Mouse (Mus musculus) telencephalon, adult 2 months (tissue): ENCODE data around the gene Pate2.
"Not testable (repeated sequence)": the region's sequence is repeated elsewhere in the genome, so short reads cannot be mapped to it uniquely, and the experiment has no call there.

Experiments
- DNase-seq: peaks from one replicate; pipeline ENCODE4 v3.0.0-alpha.2; 2011; ENCODE audit warnings: low read depth, low spot score

Gene Pate2

GRCm38 (mm10) chr9:35556494-35557102, 13.5 kb upstream of the Pate2 start:
- no peak for DNase-seq

DNA sequence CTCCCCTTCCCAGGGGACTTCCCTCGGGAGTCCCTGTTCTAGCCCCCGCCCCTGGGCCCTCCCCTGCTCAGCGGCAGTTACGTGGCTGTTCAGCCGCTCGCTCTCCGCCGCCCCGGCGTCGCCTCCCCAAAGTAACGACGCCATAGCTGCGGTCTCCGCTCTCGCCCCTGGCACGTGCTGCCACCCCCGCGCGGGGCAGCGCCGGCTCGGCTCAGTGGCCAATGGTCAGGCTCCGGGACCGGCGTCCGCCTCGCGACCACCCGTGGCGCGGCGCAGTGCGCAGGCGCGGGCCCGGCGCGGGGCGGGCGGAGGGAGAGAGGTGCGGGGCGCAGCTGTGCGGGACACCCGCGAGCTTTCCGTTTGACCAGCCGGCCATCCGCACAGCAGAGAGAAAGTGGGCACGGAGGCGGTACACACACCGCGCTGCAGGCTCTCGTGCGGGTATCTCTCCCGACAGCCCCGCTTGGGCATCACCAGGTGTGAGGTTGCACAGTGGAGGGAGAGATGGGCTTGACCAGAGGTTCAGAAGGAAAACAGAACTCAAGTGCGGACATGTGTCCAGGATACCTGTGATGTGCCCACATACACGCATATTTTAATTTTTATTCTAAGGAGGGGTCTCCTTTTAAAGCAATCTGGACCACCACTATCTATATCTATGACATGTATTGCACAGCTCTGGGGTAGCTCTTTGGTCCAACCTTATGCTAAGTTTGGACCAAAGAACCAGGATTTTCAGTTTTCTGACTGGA, 11.7 kb upstream of the Pate2 start, which contains the start of the genes Ddx25 and Pus3:
Gene Ddx25, minus strand, starts transcription at position 272 of the 752 bp plus-strand sequence.
Gene Pus3, plus strand, starts transcription at position 339 of the 752 bp plus-strand sequence.
- DNase-seq, result no peak

DNA sequence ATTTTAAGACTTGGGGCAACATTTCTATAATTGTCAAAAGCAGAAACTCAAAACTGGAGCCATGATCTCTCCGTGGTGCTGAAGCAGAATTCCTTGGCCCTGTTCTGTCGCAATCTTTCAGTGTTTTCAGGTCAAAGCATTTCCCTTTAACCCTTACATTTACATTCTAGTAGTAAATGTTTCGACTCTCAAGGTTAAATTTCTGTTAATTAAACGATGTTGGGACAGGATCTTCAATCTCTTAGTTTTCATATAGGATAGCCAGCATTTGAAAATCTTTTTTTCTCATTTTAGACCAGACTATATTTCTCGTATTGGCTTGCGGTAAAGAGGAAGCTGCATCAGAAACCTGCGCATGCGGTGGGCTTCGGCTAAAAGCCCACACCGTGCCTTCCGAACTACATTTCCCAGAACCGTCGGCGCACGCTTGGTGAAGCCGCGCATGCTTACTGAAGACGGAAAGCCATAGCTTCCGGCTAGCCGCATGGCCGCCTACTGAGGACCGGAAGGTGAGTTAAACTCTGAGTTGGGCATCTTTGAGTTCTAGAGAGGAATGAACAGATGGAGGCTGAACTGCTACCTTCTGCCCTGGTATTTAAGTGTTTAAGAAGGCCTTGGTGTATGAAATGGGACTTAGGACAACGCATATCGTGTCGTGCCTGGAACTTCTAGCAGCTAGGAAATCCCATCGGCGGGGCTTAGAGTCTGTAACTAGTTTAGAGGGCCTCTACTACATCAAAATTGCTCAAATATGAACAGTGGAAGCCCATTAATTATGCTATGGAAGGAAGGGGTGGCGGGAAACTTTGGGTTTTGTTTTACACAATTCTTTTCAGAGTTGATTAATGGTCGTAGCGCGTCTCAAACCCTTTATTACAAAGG, 10.8 kb upstream of the Pate2 start:
- peak; percentile 83 for DNase-seq

GRCm38 (mm10) chr9:35561076-35561475, 9.0 kb upstream of the Pate2 start:
- no peak for DNase-seq

- DNase-seq, result no peak
Measured at GRCm38 (mm10) chr9:35561583-35561982, 8.5 kb upstream of the Pate2 start.

DNA sequence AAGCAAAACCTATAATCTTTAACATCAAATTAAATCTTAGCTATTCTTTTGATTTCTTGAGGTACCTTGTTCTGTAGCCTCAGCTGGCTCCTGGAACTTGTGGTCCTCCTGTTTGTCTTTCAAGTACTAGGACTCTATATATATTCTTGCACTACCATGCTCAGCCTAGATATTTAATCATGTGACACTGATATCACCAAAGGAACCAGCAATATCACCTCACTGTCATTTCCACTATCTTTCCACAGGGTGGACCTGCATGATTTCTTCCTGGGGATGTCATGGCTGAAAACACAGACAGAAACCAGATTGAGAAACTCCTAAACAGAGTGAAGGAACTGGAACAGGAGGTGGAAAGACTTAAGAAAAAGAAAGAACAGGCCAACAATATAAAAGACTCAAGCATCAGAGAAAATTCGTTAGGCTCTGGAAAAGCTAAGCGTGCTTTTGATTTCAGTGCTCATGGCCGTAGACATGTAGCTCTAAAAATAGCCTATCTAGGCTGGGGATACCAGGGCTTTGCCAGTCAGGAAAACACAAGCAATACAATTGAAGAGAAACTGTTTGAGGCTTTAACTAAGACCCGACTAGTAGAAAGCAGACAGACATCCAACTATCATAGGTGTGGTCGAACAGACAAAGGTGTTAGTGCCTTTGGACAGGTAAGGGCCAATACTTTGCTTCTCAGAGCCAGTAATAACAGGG, 5.4 kb upstream of the Pate2 start:
- no peak for DNase-seq

DNA sequence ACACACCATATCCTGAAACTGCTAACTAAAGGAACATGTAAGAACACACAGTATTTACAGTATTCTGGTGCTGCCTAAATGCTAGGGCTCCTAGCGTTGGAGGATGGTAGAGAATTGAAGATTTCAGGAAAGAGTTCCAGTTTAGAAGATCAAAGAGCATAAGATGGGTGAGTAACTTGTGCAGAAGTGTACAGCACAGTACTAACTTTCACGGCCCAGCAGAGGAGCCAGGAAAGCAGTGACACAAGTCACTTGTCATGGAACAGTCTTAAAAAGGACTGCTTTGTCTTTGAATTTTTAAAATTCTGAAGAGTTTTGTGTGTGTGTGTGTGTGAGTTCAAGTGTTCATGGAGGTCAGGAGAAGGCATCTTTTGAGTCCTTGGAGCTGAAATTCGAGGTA, 2.1 kb upstream of the Pate2 start:
- DNase-seq, result no peak

DNA sequence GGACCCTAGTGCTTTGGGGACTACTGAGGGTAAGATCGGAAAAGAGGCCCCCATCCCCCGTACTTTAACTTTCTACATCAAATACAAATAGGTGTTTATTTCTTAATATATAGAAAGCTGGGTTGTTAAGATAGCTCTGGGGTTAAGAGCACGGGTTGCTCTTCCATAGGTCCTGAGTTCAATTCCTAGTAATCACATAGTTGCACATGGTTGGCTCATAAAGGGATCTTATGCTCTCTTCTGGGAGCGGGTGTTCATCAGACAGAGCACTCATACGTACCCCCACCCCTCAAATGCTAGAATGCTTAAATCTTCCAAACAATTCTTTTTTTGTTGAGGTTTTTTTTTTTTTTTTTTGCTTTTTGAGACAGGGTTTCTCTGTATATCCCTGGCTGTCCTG, 579 bp downstream of the Pate2 start:
- DNase-seq, result no peak

GRCm38 (mm10) chr9:35574416-35574815, 4.3 kb downstream of the Pate2 start:
- no peak for DNase-seq

GRCm38 (mm10) chr9:35587674-35588073, 17.6 kb downstream of the Pate2 start:
- no peak for DNase-seq

- no peak for DNase-seq
Measured at GRCm38 (mm10) chr9:35592903-35593302, 22.8 kb downstream of the Pate2 start.

DNA sequence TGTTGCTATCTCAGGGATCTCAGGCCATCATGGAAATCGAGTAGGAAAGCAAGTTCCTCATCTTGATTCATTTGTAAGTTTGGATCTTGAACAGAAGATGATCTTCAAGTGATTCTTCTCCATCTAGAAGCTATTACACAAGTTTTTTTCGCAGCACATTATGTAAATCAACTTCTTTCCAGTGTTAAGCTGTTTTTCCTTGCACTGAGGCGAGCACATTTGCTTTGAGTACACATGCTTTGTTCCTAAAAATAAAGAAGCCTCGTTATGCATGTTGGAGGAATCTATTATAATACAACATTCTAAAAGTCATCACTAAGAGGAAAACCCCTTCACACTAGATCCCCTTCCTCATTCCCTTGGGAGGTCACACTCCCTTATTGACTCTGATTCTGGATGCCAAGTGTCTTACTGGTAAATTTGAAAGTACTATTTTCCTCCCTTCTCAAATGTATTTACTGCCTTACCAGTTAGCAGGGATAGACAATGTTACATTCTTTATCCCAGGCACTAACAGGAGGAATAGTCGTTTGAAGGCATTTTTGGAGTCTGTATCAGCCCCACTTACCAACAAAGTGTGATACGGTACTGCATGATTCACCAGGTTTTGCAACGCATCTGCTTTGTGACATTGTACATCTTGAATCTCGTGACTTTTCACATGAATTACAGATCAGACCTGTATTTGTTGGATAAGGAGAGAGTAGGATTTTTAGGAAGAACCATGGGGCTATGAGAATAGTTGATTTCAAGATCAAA, 37.7 kb downstream of the Pate2 start:
- DNase-seq, result peak; percentile 40

- DNase-seq, result no peak
Measured at GRCm38 (mm10) chr9:35611841-35612240, 41.8 kb downstream of the Pate2 start, which contains the start of gene Pate4. Gene Pate4, minus strand, starts transcription at chr9:35611941.

DNA sequence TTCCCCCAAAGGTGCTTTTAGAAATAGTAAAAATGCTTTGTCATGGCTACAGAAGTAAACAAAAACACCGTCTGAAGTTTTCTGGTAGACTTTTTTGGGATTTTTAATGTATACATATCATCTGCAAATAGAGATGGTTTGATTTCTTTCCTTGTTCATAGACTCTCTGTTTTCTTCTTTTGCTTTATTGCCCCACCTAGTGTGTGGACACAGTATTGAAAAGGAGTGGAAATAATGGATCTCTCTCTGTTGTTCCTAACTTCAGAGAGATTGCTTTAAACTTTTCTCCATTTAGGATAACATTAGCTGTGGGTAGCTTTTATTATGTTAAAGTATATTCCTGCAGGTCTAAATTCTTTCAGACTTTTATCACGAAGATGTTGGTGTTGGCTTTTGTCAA, 43.9 kb downstream of the Pate2 start:
- no peak for DNase-seq

- DNase-seq, result not testable (repeated sequence)
Measured at GRCm38 (mm10) chr9:35616784-35617183, 46.7 kb downstream of the Pate2 start.

DNA sequence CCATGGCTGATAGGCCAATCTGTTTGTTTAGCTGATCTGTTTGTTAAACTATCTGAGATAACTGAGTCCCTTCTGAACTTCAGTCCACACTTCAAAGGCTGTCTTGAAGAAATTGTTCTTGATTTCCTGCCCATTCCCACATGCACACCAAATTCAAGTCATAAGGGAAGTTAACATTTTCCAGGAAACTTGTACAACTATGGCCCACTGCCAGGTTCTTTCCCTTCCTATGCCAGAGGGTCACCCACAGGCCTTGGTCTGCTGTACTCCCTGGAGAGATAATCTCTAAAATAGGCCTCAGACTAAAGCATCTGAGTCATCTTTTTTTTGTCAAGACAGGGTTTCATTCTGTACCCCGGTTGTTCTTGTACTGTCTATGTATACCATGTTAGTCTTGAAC, 62.9 kb downstream of the Pate2 start:
- DNase-seq, result no peak

DNA sequence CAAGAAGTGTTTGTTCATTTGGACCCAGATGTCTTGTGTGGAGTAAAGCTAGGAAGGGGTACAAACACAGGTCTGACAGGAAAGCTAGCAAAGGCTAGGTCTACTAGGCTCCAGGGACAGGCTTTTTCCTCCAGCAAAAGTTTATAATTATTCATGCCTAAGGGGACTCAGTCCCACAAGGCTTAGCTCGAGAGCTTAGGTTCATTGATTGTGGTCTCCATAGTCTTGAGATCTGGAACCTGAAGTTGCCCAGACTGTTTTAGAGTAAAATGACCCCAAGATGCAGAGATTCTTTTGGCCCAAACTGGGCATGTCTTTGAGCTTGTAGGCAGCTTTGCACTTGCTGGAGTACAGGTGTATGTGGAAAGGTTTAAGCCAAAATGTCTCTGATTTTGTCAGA, 78.0 kb downstream of the Pate2 start, which contains the start of gene Pate3:
Gene Pate3, minus strand, starts transcription at position 101 of the 400 bp plus-strand sequence.
- DNase-seq, result no peak

- no peak for DNase-seq
Measured at GRCm38 (mm10) chr9:35673557-35673956, 103.5 kb downstream of the Pate2 start.

DNA sequence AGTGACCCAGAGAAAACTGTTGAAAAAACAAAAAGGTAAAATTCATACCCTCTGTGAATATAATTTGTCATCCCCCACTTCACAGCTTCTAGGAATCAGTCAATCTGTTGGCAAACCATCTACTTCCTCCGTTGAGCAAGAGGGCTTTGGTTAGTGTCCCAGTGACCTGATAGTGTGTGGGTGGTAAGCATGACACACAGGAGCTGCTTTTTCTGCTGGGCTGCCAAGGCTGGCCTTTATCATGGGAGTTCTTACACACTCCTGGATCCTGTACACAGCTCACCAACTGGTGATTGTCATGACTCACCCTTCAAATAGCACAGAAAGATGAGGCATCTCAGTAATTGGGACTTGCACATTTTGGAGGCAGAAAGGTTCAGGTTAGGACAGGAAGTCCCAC, 116.9 kb downstream of the Pate2 start, which contains the start of gene Pate1:
Gene Pate1, minus strand, starts transcription at position 378 of the 400 bp plus-strand sequence.
- DNase-seq, result peak; percentile 2

DNA sequence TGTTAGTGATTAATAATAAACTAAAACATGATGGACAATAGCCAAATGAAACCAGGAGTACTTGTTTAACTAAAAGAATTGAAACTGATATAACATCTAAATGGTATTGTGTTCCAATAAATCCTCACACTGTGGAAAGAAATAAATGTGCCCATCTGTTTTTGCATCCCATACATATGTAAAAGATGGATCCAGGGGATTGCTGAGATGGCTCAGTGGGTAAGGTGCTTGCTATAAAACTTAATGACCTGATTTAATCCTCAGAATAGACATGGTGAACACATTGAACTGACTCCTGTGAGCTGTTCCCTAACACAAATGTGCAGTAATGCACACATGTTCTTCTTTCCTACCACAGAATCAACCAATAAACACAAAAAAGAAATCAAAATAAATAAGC, 121.8 kb downstream of the Pate2 start:
- no peak for DNase-seq

- DNase-seq, result no peak
Measured at GRCm38 (mm10) chr9:35707265-35707664, 137.2 kb downstream of the Pate2 start.
